Mouse (Mus musculus): ENCODE measurements around the gene 0610040J01Rik. TPM values are rescaled to one million over a fixed set of nuclear protein-coding genes. Genes with fewer than 3 reads are reported as not detected.

Gene 0610040J01Rik
- polyA plus RNA-seq, 1 experiment = 9.2 TPM

- Histone ChIP-seq H3K4me1 (ENCODE audit: control insufficient read depth, insufficient read depth, low read length) (no peaks in the 10 kb centered on the region), H3K4me3 (replicated peaks; ENCODE audit: insufficient read depth, low read depth, low read length) (no peak overlapping the region), H3K27me3 (ENCODE audit: control insufficient read depth, insufficient read depth, low read length) (no peaks in the 10 kb centered on the region; the same call in 1 of the 2 replicates), H3K27ac (ENCODE audit: insufficient read depth, low read length) (no peak overlapping the region)
- no peak for TF ChIP-seq CTCF (IDR thresholded peaks at IDR 0.05; ENCODE audit: borderline replicate concordance, insufficient read depth, low read depth, low read length)
- no peak for TF ChIP-seq POLR2A (IDR thresholded peaks at IDR 0.05; ENCODE audit: borderline replicate concordance, insufficient read depth, low read length)
- 2% methylated on average over 26 of the region's 26 CpGs for WGBS
- DNase-seq = no peak
These were observed 324 bp downstream of the 0610040J01Rik start for GRCm38 (mm10) chr5:63812509-63812865.

DNA sequence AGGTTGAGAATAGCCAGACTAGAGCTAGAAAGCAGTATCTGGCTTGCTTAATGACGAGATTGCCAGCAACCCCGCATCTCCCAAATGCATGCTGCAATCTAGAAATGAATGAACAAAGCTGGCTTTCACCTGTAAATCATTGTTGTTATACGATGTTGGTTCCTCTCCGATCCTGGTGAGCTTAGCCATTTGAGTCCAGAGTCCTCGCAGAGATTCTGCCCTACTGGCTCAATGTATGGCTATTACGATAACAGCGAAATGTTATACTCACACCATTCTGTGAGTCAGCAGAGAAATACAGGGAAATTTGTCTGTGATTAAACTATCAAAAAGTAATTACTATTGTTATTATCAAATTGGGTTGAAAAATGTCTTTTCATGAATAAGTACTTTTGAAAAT, 4.5 kb downstream of the 0610040J01Rik start:
- 89% methylated on average over 7 of the region's 7 CpGs for WGBS
- no peak for TF ChIP-seq POLR2A (IDR thresholded peaks at IDR 0.05; ENCODE audit: borderline replicate concordance, insufficient read depth, low read length)
- no peak for TF ChIP-seq CTCF (IDR thresholded peaks at IDR 0.05; ENCODE audit: borderline replicate concordance, insufficient read depth, low read depth, low read length)
- DNase-seq = no peak
- Histone ChIP-seq H3K4me3 (replicated peaks; ENCODE audit: insufficient read depth, low read depth, low read length) (no peak overlapping the region), H3K4me1 (ENCODE audit: control insufficient read depth, insufficient read depth, low read length) (no peaks in the 10 kb centered on the region), H3K27ac (ENCODE audit: insufficient read depth, low read length) (no peak overlapping the region), H3K27me3 (ENCODE audit: control insufficient read depth, insufficient read depth, low read length) (no peaks in the 10 kb centered on the region; the same call in 1 of the 2 replicates)

GRCm38 (mm10) chr5:63817270-63817669, 5.1 kb downstream of the 0610040J01Rik start:
- 33% methylated on average over 5 of the region's 5 CpGs for WGBS
- no peak for DNase-seq
- Histone ChIP-seq H3K4me3 (replicated peaks; ENCODE audit: insufficient read depth, low read depth, low read length) (no peak overlapping the region), H3K4me1 (ENCODE audit: control insufficient read depth, insufficient read depth, low read length) (no peaks in the 10 kb centered on the region), H3K27ac (ENCODE audit: insufficient read depth, low read length) (no peak overlapping the region), H3K27me3 (ENCODE audit: control insufficient read depth, insufficient read depth, low read length) (no peaks in the 10 kb centered on the region; the same call in 1 of the 2 replicates)
- no peak for TF ChIP-seq CTCF (IDR thresholded peaks at IDR 0.05; ENCODE audit: borderline replicate concordance, insufficient read depth, low read depth, low read length)

DNA sequence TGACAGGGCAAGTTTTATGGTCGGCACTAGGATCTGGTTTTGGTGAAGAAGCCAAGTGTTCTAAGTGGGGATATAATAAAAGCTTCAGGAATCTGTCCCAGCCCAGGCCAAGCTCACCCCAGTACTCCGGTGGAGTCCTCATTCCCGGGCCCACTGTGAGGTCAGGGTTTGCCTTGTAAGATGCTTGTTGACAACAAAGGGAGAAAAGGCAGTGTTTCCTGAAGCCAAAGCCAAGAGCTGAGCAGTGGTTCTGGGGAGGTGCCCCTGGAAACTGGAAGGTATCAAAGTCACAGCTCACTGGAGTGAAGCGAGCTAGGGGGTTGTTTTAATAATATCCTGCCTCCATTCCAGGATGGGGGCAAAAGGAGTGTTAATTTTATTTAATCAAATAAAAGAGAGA, 6.8 kb downstream of the 0610040J01Rik start:
- no peak for DNase-seq
- no peaks in the 10 kb centered on the region for H3K4me1 ChIP-seq (ENCODE audit: control insufficient read depth, insufficient read depth, low read length)
- TF ChIP-seq CTCF (IDR thresholded peaks at IDR 0.05; ENCODE audit: borderline replicate concordance, insufficient read depth, low read depth, low read length) = no peak
- TF ChIP-seq POLR2A (IDR thresholded peaks at IDR 0.05; ENCODE audit: borderline replicate concordance, insufficient read depth, low read length) = no peak
- no peaks in the 10 kb centered on the region for H3K27me3 ChIP-seq (ENCODE audit: control insufficient read depth, insufficient read depth, low read length)
- 45% methylated on average over 4 of the region's 4 CpGs for WGBS
- no peak overlapping the region for H3K27ac ChIP-seq (ENCODE audit: insufficient read depth, low read length)
- no peak overlapping the region for H3K4me3 ChIP-seq (replicated peaks; ENCODE audit: insufficient read depth, low read depth, low read length)

DNA sequence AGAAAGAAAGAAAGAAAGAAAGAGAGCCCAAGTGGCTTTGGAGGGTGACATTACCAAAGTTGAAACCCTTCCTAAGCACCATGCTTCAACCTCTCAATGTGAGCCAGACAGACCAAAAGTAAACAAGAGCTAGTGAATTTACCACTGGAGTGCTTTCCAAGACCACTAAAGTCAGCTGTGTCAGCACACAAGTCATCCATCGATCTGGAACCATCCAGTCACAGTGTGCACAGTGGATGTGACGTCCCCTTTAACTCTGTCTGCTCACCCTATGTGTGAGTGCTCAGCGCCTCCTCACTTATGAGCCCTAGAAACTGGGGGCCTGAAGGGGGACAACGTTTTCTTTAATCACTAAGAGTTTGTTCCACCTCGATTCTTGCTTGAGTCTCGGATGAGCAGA, 7.4 kb downstream of the 0610040J01Rik start:
- Histone ChIP-seq H3K4me3 (replicated peaks; ENCODE audit: insufficient read depth, low read depth, low read length) (no peak overlapping the region), H3K27ac (ENCODE audit: insufficient read depth, low read length) (no peak overlapping the region), H3K4me1 (ENCODE audit: control insufficient read depth, insufficient read depth, low read length) (no peaks in the 10 kb centered on the region), H3K27me3 (ENCODE audit: control insufficient read depth, insufficient read depth, low read length) (no peaks in the 10 kb centered on the region)
- WGBS = 68% methylated on average over 6 of the region's 6 CpGs
- no peak for TF ChIP-seq CTCF (IDR thresholded peaks at IDR 0.05; ENCODE audit: borderline replicate concordance, insufficient read depth, low read depth, low read length)
- TF ChIP-seq POLR2A (IDR thresholded peaks at IDR 0.05; ENCODE audit: borderline replicate concordance, insufficient read depth, low read length) = no peak
- no peak for DNase-seq

DNA sequence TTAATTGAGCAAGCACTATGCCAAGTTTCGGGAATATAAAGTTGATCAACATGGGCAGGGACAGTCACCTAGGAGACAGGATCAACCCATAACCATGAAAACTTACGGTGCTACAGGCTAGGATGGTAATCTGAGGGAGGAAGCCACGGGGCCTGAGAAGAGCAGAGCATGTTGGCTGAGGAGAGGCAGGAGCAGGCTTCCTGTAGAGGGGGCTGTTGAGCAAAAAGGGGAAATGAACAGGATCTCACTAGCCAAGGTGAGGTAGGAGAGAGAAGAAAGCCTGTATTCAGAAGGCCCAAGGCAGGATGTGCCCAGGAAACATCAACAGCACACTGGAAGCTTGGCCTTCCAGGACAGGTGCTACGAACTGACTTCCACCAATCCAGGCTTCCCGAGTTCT, 9.0 kb downstream of the 0610040J01Rik start:
- DNase-seq = no peak
- no peaks in the 10 kb centered on the region for H3K4me1 ChIP-seq (ENCODE audit: control insufficient read depth, insufficient read depth, low read length)
- 82% methylated on average over 5 of the region's 5 CpGs for WGBS

DNA sequence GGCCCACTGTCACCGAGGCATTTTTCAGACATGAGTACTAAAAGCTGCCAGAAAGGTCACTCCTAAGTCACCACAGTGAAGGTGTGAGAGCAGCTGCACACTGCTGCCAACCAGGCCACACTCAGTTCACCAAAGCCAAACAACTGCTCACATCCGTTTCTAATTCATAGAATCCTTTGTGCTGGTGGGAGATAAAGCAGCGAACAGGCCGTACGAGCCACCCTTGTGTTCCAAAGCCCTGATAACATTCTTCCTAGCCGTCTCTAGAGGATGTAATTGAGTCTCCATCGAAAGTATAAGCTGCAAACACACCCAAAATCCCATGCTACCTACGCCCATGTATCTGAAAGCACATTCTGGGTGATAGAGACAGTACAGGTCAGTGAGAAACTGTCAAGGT, 9.7 kb downstream of the 0610040J01Rik start:
- Histone ChIP-seq H3K27me3 (ENCODE audit: control insufficient read depth, insufficient read depth, low read length) (no peaks in the 10 kb centered on the region), H3K4me1 (ENCODE audit: control insufficient read depth, insufficient read depth, low read length) (no peaks in the 10 kb centered on the region), H3K27ac (ENCODE audit: insufficient read depth, low read length) (no peak overlapping the region), H3K4me3 (replicated peaks; ENCODE audit: insufficient read depth, low read depth, low read length) (no peak overlapping the region)
- no peak for DNase-seq
- TF ChIP-seq POLR2A (IDR thresholded peaks at IDR 0.05; ENCODE audit: borderline replicate concordance, insufficient read depth, low read length) (no peak), CTCF (IDR thresholded peaks at IDR 0.05; ENCODE audit: borderline replicate concordance, insufficient read depth, low read depth, low read length) (no peak)
- 85% methylated on average over 8 of the region's 8 CpGs for WGBS

More for the DNA sequence above, 9.0 kb downstream of the 0610040J01Rik start:
- no peak overlapping the region for H3K27ac ChIP-seq (ENCODE audit: insufficient read depth, low read length)
- no peak overlapping the region for H3K4me3 ChIP-seq (replicated peaks; ENCODE audit: insufficient read depth, low read depth, low read length)
- no peak for TF ChIP-seq CTCF (IDR thresholded peaks at IDR 0.05; ENCODE audit: borderline replicate concordance, insufficient read depth, low read depth, low read length)
- TF ChIP-seq POLR2A (IDR thresholded peaks at IDR 0.05; ENCODE audit: borderline replicate concordance, insufficient read depth, low read length) = no peak
- no peaks in the 10 kb centered on the region for H3K27me3 ChIP-seq (ENCODE audit: control insufficient read depth, insufficient read depth, low read length)

GRCm38 (mm10) chr5:63823362-63824332, 11.5 kb downstream of the 0610040J01Rik start:
- WGBS = 68% methylated on average over 10 of the region's 10 CpGs
- Histone ChIP-seq H3K27me3 (ENCODE audit: control insufficient read depth, insufficient read depth, low read length) (no peaks in the 10 kb centered on the region), H3K4me3 (replicated peaks; ENCODE audit: insufficient read depth, low read depth, low read length) (no peak overlapping the region), H3K4me1 (ENCODE audit: control insufficient read depth, insufficient read depth, low read length) (no peaks in the 10 kb centered on the region), H3K27ac (ENCODE audit: insufficient read depth, low read length) (no peak overlapping the region)
- DNase-seq = no peak
- TF ChIP-seq POLR2A (IDR thresholded peaks at IDR 0.05; ENCODE audit: borderline replicate concordance, insufficient read depth, low read length) = no peak
- no peak for TF ChIP-seq CTCF (IDR thresholded peaks at IDR 0.05; ENCODE audit: borderline replicate concordance, insufficient read depth, low read depth, low read length)
